Mouse (Mus musculus): ENCODE data around the gene Phactr1.

DNA sequence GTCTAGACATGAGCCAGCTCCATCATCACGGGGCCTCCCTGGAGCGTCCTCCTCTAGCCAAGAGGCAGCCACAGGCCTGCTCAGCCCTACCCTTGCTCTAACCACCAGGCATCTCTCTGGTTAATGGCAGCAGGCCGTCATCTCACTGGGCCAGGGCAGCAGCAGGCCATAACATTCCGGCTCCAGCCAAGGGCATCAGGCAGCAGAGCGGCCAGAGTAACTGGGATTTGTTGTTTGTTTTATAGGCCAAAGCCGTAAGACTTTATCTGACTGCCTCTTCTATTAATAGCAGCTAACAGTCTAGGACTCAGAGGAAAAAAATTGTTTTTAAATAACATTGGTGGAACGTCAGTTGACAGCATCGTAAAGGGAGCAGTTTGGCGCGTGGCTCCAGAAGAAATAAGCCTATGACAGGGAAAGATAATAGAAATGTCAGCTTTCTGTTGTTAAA, 451.3 kb downstream of the Phactr1 start:
- TF ChIP-seq GATA1 (IDR thresholded peaks at IDR 0.05; ENCODE audit: low read length) (no peak), TAL1 (IDR thresholded peaks at IDR 0.05; ENCODE audit: low read length) (no peak)

All from erythroblast, embryonic 14.5 days (primary cell).